Mouse (Mus musculus): Measurements from ENCODE around the gene Ermp1. TPM values are rescaled to one million over a fixed set of nuclear protein-coding genes. Genes with fewer than 3 reads are reported as not detected.

Ermp1 gene
- polyA plus RNA-seq, 1 experiment from 2014 or later = 7.0 TPM

GRCm38 (mm10) chr19:29562603-29563002 is 85.6 kb downstream of the Ermp1 start:
- WGBS = 83% methylated on average over 3 of the region's 3 CpGs
- H3K27me3 ChIP-seq (ENCODE audit: control insufficient read depth, insufficient read depth, low read length) = no peaks in the 10 kb centered on the region
- H3K9me3 ChIP-seq (ENCODE audit: control insufficient read depth, low read length) = no peaks in the 10 kb centered on the region
- H3K4me1 ChIP-seq (ENCODE audit: control insufficient read depth, insufficient read depth, low read length) = no peaks in the 10 kb centered on the region
- DNase-seq (no peak), ATAC-seq (ENCODE audit: low FRiP score, low TSS enrichment) (no peak)
- H3K36me3 ChIP-seq (ENCODE audit: control insufficient read depth, insufficient read depth, low read length) = 0 out of 2 replicates have a peak, but pooled peaks cover 3% of the 10 kb centered on the region
- no peak overlapping the region for H3K4me3 ChIP-seq (replicated peaks; ENCODE audit: low read depth, low read length)
- H3K9ac ChIP-seq (replicated peaks; ENCODE audit: low read length) = no peak overlapping the region
- no peak overlapping the region for H3K27ac ChIP-seq (replicated peaks; ENCODE audit: low read depth, low read length)
- H3K4me2 ChIP-seq (ENCODE audit: low read length) = no peak overlapping the region

- H3K36me3 ChIP-seq (ENCODE audit: control insufficient read depth, insufficient read depth, low read length) = 0 out of 2 replicates have a peak, but pooled peaks cover 3% of the 10 kb centered on the region
- H3K9me3 ChIP-seq (ENCODE audit: control insufficient read depth, low read length) = no peaks in the 10 kb centered on the region
- H3K4me2 ChIP-seq (ENCODE audit: low read length) = no peak overlapping the region
- ATAC-seq (ENCODE audit: low FRiP score, low TSS enrichment) = no peak
- no peak overlapping the region for H3K9ac ChIP-seq (replicated peaks; ENCODE audit: low read length)
- no peaks in the 10 kb centered on the region for H3K4me1 ChIP-seq (ENCODE audit: control insufficient read depth, insufficient read depth, low read length)
- H3K4me3 ChIP-seq (replicated peaks; ENCODE audit: low read depth, low read length) = no peak overlapping the region
- H3K27me3 ChIP-seq (ENCODE audit: control insufficient read depth, insufficient read depth, low read length) = no peaks in the 10 kb centered on the region
- DNase-seq = no peak
- H3K27ac ChIP-seq (replicated peaks; ENCODE audit: low read depth, low read length) = no peak overlapping the region
- WGBS = 86% methylated on average over 4 of the region's 4 CpGs
Observed at GRCm38 (mm10) chr19:29562166-29562565, 86.0 kb downstream of the Ermp1 start.

Other genes starting within 250 kb of the Ermp1 start
- 0.12 TPM in 1 of 2 replicates, not detected in the other for gene Pdcd1lg2, start 237.5 kb downstream of the Ermp1 start, polyA plus RNA-seq (2014; fragmentation: Nextera tagmentation; extraction: Ambion mirVana)
- gene Ric1, start 126.1 kb downstream of the Ermp1 start, polyA plus RNA-seq (2014; fragmentation: Nextera tagmentation; extraction: Ambion mirVana) = 17.7 and 18.6 TPM in 2 replicates
- not detected in 2 replicates for gene Mlana, start 49.4 kb upstream of the Ermp1 start, polyA plus RNA-seq (2014; fragmentation: Nextera tagmentation; extraction: Ambion mirVana)
- gene 9930021J03Rik, start 157.6 kb upstream of the Ermp1 start, polyA plus RNA-seq (2014; fragmentation: Nextera tagmentation; extraction: Ambion mirVana) = 12.2 and 13.6 TPM in 2 replicates
- 42.1 and 66.7 TPM in 2 replicates for gene Ranbp6, start 164.6 kb upstream of the Ermp1 start, polyA plus RNA-seq (2014; fragmentation: Nextera tagmentation; extraction: Ambion mirVana)

Data from midbrain, embryonic 14.5 days (tissue).